Mouse (Mus musculus) cerebellum, adult 2 months (tissue): ENCODE results near the gene Cfap161.

Source experiments
- CTCF ChIP-seq: fragments of 200-500 bp; IDR thresholded peaks from 2 replicates; pipeline ENCODE4 v1.5.1; 2011; ENCODE audit warnings: low read depth, mild to moderate bottlenecking, control low read depth, low read length, moderate library complexity, borderline replicate concordance; ENCODE audit not compliant: insufficient read depth
- POLR2A ChIP-seq: fragments of 200-500 bp; IDR thresholded peaks from 2 replicates; pipeline ENCODE4 v1.6.1; 2011; ENCODE audit warnings: low read length, control low read depth, borderline replicate concordance; ENCODE audit not compliant: insufficient read depth

DNA sequence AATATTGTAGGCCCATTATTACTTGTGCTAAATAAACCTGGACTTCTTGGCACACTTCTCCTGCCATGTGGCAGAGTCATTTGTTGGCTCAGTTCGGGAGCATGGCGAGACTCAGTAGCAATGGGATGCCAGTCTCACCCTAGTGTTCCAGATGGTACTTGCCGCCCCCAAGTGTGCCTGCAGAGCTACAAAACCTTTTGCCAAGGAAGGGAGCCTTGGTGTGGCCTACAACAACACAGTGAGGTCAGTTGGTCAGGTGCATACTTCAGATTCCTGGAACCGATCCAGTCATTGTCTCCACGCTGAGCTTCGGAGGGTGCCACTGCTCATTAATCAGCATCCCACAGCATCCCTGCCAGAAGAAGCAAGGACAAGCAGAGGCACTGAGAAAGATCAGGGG is 14.4 kb upstream of the Cfap161 start:
- TF ChIP-seq CTCF (no peak; the same call in 1 of the 2 replicates), POLR2A (no peak)
